Mouse (Mus musculus) urinary bladder, adult 18-20 months (tissue): ENCODE results near the gene Egr2.
A peak's percentile ranks its signal among the peaks of the same experiment; 100 is the strongest.

Experiments
- DNase-seq, 2 experiments: peaks; one replicate each; pipeline ENCODE4 v3.0.0; 2022; ENCODE audit warnings: low spot score in 2 of 2, mixed read lengths in 2 of 2

Egr2 gene

DNA sequence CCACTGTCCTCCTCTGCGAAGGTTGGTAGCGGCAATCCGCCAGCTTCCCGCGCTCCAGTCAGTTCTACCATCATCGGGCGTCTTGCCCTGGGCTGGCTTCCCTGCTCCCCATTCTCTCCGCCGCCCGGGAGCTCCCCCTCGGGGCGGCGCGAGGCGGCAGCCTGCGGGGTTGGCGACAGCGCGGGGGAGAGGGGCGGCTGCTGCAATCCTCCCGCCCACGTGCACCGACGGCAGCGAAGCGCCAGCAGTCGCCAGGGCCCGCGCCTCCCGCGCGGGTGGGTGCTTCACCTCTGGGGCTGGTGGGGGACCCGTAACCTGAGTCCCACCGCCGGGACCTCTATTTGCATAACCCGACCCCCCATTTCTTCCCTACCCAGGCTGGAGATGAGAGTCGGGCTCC lies at the start of gene Egr2:
Gene Egr2, plus strand, starts transcription at position 220 of the 400 bp plus-strand sequence.
- no peak for DNase-seq

GRCm38 (mm10) chr10:67487496-67487895 lies 47.8 kb upstream of the Egr2 start:
- DNase-seq: no peak

DNA sequence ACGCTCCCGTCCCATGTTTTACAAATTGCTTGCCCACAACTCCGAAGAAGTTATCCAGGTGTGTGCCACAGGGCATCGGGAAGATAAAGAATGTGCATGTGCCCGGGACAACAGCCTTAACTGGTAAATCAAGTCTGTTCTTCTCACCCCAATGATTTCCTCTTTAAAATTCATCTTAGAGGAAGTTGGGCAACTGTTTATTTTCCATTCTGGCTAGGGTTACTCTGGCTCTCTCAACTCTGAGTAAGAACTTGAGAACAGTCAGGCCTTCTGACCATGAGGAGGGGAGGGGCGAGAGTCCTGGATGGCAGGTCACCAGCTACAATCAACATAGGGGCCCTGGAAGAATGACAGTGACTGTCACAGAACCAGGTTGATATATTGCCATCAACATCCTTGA lies 45.4 kb upstream of the Egr2 start:
- no peak for DNase-seq

GRCm38 (mm10) chr10:67490632-67491031 lies 44.6 kb upstream of the Egr2 start:
- DNase-seq: no peak

GRCm38 (mm10) chr10:67492161-67492571 lies 43.1 kb upstream of the Egr2 start:
- DNase-seq: no peak

DNA sequence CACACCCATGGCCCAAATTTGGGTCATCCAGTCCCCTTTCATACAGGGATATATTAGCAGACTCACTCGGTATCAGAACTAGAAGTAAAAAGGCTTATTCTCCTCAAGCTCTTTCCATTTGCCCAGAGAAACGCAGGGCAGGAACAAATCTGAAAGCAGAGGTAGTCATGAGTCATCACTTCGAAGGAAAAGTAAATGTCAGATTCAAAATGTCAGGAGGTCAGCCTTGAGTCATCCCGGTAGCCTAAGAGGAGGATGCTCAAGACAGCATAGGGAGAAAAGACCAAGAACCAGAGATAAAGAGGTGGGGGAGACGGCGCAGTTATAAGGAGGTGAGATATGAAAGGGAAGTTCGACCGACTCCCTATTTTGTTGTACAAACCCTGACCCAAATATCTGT lies 41.7 kb upstream of the Egr2 start:
- DNase-seq: no peak

GRCm38 (mm10) chr10:67497144-67497892 lies 38.0 kb upstream of the Egr2 start:
- DNase-seq: no peak

GRCm38 (mm10) chr10:67497951-67498350 lies 37.3 kb upstream of the Egr2 start:
- DNase-seq: no peak

DNA sequence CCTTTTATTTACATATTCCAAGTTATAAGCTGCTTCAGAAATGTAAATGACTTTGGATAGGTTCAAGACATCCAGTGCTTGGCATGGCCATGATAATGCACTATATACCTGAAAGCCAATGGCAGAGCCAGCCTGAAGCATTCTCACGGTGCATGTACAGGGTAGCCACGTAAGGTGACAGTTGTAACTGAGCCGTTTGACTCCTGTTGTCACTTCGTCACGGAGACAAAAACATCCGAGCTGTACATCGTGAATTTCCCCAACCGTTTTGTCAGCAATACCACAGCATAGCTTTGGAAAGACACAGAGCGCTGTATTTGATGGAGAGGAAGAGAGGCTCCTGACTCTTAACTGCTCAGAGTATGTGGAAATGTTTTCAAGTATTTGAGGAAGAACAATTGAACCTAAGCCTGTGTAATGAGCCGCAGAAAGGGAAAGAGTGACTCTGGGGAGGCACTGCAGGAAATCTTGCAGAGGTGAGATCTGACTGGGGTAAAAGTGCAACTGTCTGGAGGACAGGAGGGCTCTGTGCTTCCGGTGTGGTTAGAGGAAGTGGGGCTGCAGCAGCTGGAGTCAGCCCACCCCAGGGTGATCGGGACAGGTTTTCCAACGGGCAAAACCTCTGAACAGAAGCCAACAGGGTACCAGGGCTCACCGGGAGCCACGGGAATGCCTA lies 31.8 kb upstream of the Egr2 start:
- DNase-seq: no peak

DNA sequence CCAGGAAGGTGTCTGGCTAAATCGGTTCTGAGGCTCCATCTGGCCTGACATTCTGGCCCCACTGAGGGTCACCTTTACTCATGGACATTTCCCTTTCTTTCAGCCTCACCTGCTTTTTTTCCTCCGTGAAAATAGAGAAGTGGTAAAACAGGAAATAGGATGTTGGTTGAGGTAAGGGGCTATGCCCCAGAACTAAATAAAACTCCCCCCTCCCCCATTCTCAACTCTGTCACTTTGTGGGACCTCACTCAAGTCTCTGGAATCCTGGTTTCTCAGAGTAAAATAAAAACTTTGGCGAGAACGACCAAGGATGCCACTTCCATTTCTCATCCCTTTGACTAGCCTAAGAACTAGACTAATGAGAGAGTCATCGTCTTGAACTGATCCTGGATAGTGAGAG lies 31.2 kb upstream of the Egr2 start:
- DNase-seq: no peak

DNA sequence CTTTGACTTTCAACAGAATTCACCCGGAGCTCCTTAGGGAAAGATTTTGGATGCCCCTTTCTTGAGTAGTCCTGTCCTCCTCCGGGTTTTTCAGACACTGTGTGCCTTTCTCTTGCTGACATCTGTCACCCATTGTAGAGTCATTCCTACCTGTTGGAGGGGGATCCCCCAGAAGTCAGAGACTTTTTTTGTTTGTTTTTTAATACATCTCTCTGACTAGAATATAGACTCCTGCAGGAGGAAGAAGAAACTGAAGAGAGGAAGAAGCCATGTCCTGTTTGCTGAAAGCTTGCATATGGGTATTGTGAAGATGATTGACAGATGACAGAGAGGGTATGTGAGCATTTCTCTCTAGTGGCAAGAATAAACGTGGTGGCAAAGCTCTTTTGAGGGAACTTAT lies 30.0 kb upstream of the Egr2 start:
- DNase-seq: no peak

GRCm38 (mm10) chr10:67512211-67512610 lies 23.1 kb upstream of the Egr2 start:
- no peak for DNase-seq

DNA sequence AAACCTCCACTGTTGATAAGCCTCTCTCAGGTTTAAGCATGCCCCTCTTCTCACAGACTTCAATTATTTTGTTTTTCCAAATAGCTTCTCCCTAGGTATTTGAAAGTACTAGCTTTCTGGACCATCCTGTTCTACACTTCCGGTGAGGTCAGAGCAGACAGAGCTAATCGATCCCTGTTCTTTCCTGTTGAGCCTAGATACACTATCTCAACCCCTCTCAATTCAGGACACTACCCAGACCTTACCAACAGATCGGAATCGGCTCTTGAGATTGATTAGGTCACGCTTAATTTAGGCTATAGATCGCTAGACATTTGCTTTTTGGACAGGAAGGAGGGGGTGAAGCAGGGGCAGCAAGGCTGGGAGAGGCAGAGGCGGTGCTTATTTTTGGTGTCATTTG lies 22.4 kb upstream of the Egr2 start:
- DNase-seq: no peak

- DNase-seq: no peak
Observed at GRCm38 (mm10) chr10:67518733-67519132, 16.5 kb upstream of the Egr2 start.

- DNase-seq: no peak
Observed at GRCm38 (mm10) chr10:67524130-67524529, 11.1 kb upstream of the Egr2 start.

GRCm38 (mm10) chr10:67524694-67525093 lies 10.6 kb upstream of the Egr2 start:
- DNase-seq: no peak

GRCm38 (mm10) chr10:67526435-67526834 lies 8.8 kb upstream of the Egr2 start:
- DNase-seq: no peak

- no peak for DNase-seq
Observed at GRCm38 (mm10) chr10:67529769-67530168, 5.5 kb upstream of the Egr2 start.

DNA sequence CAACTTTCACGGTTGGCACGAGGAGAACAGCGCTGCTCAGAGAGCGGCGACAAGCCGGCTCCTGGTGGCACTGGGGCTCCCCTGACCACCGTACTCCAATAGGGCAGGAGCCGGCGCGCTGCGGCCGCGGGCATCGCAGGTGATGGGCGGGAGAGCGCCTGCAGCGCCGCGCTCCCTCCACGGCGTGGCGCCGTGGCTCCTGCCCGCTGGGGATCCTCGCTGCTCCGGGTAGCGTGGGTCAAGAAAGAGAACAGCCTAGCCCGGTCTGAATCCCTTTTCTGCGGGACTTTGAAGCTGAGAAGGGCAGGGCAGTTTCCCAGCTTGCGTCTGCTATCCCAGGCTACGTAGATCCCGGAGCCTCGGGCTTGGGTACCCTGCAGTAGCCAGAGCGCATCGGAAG lies 697 bp downstream of the Egr2 start:
- peak; percentile 63 to 72 for DNase-seq

GRCm38 (mm10) chr10:67536621-67537141 lies 1.4 kb downstream of the Egr2 start:
- DNase-seq: peak in 1 of 2 experiments; percentile 33

DNA sequence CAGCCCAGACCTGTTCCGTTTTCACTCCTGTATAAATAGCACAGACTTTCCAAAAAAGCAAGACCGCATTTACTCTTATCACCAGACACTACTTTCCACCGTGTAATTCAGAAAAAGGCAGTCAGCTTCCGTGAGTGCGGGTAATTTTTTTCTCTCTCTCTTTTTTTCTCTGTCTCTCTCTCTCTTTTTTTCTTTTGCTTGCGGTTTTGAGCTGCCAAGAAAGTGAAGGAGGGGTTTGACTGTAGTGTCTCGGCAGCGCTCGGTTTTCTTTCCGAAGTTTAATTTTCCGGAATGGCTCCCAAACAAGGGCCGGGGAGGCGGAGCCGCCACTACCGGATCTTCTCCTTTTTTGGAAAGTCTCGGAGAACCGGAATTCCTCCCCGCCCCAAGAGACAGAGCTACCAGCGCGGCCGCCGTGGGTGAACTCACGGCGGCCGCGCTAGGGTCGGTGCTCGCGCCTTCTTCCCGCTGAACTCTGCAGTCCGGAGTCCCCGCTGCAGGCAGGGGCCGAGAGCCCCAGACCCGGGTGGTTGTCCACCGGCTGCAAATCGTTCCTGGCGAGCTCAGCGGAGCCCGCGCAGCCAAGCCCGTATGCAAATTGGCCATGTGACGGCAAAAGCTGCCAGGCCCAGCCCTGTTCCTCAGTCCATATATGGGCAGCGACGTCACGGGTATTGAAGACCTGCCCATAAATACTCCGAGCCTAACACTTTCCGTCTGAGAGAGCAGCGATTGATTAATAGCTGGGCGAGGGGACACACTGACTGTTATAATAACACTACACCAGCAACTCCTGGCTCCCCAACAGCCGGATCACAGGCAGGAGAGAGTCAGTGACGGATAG lies 2.1 kb downstream of the Egr2 start:
- DNase-seq: peak; percentile 85 to 88

GRCm38 (mm10) chr10:67538106-67538505 lies 2.8 kb downstream of the Egr2 start:
- peak in 1 of 2 experiments; percentile 26 for DNase-seq
